Mouse (Mus musculus) urinary bladder, postnatal 25 days (tissue): Measurements from ENCODE around the gene Cbln4.

Experiments used
- DNase-seq: peaks from one replicate; pipeline ENCODE4 v3.0.0; 2022; ENCODE audit warnings: low spot score

Cbln4 gene

DNA sequence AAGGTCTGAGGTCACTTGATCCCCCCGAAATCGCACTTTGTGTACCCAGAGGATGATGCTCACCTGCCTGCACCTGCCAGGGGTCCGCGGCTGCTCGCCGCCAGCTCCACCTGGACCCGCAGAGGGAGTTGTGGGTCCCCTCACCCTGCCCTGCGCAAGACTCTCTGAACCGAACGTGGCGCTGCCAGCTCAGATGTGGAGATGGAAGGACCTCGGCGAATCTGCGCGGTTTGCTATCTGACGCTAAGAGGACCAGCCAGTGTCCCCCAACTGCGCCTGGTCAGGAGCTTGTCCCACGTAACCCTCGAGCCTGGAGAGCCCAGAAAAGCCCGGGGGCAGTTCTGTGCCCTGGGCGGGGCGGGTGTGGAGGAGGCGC lies at the start of gene Cbln4:
Gene Cbln4 (minus strand): TSS at position 232 of the 376 bp plus-strand sequence.
- DNase-seq, result no peak

DNA sequence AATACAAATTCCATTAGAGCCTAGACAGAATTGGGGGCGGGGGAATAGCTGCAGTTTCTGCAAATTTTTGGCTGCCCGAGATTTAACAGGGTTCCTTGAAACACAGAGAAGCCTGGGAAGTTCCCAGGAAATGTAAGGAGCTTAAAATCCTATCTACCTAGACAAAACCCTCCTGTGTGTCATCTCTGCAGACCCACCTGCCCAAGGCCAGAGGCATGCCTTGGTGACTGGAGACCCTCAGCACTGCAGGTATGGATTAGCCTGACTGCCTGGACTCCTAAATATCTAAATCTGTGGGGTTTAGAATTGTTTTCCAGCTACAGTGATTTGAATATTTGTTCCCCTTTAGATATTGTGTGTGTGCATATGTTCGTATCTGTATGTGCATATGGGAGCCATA lies 35.3 kb upstream of the Cbln4 start:
- no peak for DNase-seq

DNA sequence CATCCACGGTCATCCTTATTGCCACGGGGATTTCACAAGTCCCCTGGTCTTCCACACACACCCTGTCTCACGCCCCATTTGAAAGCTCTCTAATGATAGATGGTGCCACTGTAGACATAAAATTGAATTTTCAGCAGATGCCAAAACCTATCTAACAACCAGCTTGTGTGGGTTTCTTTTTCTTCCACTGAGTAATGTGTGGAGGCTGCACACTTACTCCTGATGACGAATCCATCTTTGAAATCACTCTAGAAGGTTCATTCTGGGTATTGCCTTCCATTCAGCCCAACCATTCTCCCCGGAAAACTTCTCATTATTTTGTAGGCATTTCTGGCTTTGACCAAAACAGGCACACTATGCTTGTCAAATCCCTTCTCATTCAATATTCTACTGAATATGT lies 33.0 kb upstream of the Cbln4 start:
- DNase-seq, result no peak

DNA sequence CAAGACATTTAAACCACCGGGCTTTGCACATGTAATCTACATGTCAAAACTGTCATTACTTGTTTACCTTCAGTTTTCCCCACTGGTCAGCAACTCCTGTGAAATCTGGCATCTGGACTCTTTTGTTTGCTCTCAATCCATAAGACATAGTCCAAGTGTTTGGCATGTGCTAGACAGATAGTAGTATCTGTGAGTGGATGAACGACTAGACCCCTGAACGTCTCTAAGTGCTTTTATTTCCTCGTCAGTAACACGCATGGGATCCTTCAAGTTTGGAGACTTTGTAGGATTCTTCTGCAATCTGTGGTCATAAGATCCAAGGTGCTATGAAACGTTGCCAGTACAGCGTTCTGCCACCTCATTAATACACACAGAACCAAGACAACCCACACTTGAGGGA lies 19.6 kb upstream of the Cbln4 start:
- DNase-seq, result no peak

DNA sequence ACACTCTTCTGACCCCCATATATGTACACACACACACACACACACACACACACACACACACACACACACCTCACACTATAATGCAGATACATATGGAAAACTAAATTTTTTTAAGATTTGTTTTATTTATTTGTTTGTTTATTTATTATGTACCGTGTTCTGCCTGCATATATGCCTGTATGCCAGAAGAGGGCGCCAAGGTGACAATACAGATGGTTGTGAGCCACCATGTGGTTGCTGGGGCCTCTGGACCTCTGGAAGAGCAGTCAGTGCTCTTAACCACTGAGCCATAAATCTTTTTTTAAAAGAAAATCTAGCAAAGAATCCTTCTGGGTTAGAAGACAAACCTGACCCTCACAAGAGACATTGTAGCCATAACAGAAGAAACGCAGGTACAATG lies 16.5 kb upstream of the Cbln4 start:
- DNase-seq, result no peak

GRCm38 (mm10) chr2:172058936-172059665 lies 15.8 kb upstream of the Cbln4 start:
- no peak for DNase-seq

- no peak for DNase-seq
These were observed 2.7 kb upstream of the Cbln4 start for GRCm38 (mm10) chr2:172046002-172046401.

GRCm38 (mm10) chr2:172042607-172043234 lies 545 bp downstream of the Cbln4 start:
- DNase-seq, result no peak

DNA sequence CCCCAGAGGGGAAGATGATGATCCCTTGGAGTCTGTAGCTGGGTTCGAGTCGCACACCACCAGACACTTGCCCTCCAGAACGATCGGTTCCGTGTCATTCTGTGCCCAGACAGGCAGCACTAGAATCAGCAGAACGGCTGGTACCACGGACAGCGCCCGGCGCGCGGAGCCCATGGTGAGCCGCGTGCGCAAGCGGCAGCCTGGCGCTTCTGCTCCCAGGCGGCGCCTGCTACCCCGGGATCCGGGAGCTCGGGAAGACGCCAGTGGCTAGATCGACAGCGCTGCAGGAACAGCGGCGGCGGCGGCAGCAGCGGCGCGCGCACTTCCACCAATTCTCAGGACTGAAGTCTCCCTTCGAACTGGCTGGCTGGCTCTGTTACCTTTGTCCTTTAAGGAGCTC lies 1.1 kb downstream of the Cbln4 start:
- peak; percentile 50 for DNase-seq

DNA sequence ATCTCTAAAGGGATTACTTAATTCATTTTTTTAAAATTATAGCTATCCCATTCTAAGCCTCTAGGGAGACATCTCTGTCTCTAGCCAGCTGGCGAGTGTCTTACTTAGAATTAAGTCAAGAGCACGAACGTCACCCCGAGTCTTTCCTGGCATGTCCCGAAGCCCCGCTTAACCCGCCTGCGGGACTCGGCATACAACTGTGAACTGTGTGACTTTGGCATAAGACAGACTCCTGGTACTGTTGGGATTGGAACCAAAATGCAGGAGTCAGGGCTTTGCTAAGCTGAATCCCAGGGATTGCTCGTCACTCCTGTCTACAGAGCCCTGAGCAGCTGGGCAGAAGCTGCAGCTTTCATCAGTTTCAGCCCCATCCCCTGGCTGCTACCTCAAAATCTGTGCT lies 2.4 kb downstream of the Cbln4 start:
- DNase-seq, result no peak

DNA sequence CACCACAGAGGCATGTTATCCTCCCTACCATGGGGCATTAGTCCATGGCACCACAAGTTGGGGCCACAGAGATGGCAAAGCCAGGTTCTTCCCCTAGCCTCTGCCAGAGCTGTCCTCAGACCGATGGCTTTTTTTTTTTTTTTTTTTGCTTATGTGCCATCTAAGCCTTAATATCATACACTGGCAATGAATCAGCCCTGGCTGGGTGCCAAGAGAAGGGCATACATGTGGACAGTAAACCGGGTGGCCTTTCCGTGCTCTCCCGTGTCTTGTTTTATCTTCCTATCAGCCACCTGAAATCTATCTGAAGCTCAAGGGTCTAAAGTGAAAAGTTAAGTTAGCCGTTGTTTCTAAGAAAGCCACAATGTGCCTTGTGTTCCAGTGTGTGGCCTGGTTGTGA lies 3.7 kb downstream of the Cbln4 start:
- DNase-seq, result no peak

GRCm38 (mm10) chr2:172034281-172034680 lies 9.0 kb downstream of the Cbln4 start:
- DNase-seq, result no peak

DNA sequence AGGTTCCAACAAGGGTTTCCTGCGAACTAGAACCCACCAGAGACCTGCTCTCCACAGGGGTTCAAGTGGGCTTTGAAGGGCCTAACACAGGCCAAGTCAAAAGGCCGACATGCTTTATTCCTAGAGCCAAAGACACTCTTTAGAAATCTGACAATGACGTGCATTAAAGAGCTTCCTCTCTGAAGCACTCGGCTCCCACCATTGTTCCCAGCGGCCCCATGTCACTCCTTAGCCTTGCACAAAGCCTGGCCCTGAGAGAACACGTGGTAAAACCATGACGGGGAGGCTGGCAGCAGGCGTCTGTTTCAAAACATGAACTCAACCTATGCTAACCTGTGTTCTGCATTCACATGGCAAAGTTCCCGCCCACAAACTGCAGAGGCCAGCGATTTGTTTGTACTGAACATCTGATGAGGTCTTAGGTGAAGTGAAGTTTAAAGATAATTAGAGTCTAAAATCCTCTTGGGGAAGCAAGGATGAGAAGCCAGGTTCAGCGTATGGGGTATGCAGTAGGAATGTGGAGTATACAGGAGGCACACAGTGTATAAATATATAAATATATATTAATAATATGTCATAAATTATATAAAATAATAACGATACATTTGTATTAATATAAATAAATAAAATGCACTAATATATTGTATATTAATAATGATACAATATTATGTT lies 17.7 kb downstream of the Cbln4 start:
- DNase-seq, result no peak

- DNase-seq, result no peak
These were observed 36.5 kb downstream of the Cbln4 start for GRCm38 (mm10) chr2:172006726-172007125.

DNA sequence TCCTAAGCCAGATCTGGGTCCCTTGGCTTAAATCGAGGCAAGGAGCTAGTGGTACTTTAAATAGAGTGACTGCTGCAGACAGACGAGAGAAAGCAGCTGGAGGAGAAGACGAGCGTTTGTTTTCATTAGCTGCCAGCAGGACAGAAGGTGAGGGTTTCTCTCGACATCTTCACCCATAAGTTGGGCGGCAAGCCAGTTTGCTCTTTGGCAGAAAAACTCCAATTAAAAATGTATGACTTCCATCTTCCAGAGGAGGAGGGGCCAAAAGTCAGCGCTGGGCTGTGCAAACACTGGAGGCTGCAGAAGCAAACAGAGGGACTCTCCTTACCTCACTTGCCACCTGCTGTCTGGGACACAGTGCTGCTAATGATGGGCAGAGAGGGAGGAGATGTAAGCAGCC lies 37.3 kb downstream of the Cbln4 start:
- no peak for DNase-seq

DNA sequence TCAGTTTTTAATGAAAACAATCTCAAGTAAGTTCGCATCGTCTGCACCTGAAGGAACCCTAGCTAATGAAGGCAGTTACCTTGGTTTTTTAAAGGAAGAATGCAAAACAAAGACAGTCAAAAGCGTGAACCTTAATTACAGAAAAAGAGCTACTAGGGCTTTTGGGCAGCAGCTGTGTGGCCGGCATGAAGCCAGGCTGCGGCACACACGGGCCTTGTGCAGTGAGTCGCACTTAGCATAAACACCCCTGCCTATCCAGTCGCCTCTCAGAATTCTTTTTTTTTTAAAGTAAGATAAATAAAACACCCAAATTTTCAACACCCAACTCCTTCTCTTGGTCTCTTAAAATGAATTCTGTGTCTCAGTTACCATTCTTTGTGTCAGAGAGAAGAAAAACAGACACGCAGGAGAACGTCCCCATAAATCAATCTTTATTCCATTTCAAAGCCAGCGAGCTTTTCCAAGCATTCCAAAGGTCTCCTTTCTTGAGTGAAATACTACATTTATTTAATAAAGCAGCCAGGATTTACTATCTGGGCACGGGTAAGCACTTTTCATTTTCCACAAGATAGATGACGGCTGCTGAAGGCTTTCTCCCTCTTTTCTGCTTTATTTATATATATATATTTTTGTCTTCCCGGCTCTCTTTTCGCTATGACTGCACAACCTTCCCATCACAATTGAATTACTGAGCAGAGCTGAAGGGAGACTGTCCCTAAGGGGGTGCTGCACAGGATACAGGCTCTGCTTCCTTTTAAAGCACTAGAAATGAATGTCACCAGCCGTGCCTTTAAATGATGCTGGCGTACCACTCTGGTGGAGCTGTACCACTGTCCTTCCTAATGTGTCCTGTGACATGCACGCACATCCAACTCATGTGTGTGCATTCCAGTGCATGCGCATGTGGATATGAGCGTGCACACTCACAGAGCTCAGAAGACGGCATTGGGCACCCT lies 39.0 kb downstream of the Cbln4 start:
- no peak for DNase-seq

- no peak for DNase-seq
These were observed 46.1 kb downstream of the Cbln4 start for GRCm38 (mm10) chr2:171996979-171997686.

- DNase-seq, result no peak
These were observed 48.4 kb downstream of the Cbln4 start for GRCm38 (mm10) chr2:171994861-171995260.

DNA sequence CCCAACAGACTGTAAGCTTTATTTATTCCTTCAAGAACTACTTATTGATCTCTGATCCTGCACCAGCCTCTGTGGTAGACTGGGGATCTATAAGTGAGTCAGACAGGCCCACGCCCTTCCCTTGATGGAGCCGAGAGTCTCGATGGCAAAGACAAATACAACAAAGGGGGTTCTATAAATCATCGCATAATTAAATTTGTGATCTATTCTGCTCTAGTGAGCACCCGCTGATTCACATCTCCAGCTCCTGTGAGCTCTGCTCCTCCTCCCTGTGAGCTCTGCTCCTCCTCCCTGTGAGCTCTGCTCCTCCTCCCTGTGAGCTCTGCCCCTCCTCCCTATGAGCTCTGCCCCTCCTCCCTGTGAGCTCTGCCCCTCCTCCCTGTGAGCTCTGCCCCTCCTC lies 49.0 kb downstream of the Cbln4 start:
- DNase-seq, result no peak

DNA sequence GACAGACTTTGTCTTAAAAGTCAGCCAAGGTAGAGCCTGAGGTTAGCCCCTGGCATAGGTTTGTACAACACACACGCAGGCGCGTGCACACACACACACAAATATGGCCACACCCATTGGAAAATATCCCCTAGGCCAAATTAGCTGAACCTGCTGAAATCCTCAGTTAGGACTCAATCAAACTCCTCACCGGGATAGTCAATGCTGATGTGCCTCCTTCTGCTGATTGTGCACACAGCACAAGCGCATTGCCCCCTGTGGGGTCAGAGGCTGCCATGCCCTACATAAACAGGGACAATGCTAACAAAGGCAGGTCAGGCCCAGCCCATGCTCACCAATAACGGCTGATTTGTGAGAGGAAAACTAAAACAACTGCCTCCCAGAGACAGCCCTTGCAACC lies 56.6 kb downstream of the Cbln4 start:
- DNase-seq, result no peak
